ENCODE assay signal across 9 mouse cellular contexts in the genomic region with DNA sequence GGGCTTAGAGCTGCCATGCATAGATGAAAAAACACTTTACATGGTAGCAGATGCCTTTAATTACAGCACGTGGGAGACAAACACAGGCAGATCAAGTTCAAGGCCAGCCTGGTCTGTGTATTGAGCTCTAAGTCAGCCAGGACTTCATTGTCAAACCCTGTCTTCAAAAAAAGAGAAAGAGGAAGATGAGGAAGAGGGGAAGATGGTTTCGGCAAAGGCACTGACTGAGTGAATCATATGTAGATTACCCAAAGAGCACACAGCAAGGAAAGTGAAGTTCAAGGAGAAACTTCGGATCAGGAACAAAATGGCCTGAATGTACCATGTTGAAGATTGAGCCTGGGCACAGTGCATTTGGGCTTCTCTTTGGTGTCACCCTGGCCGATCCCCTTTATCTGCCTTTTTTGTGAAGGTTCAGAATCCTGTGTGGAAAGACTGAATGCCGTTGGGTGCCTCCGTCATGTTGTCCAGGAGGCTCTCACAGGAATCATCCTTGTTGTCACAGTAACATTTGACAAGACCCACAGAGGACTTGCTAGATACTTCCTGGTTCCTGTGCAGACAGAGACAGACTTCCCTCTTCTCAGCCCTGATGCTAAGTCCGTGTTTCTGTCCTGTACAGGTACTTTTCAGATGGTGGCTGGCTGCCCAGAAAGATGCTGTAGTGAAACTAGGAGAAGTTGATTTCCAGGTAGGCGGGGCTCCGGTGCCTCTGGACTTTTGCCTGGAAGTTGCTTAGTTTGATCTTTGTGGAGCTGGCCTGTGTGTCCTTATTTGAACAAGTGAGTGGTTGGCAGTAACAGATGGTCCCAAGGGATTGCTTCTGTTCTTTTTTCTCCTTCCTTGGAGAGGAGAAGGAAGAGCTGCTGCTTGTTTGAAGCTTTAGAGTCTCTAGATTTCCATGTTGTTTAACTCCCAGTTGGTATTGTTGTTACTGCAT.
A peak's percentile ranks its signal among the peaks of the same experiment; 100 is the strongest.
DNase-seq lines count a peak whose midpoint lies in the region; ATAC-seq lines count a peak whose summit lies in the region.
"Had no signal": no experiment of that assay in that cellular context is flagged by ENCODE, and none has a peak within 500 bp of the region (broad histone marks: within the 10 kb centered on the region; RNA-seq: fewer than 3 reads in every experiment).

No protein-coding gene starts in this region.

- no peaks in the 10 kb centered on the region; the same call in 1 of the 2 replicates for H3K4me1 ChIP-seq in heart, embryonic 10.5 days
- H3K4me1 ChIP-seq in forebrain, embryonic 16.5 days (replicated peaks; ENCODE audit: control insufficient read depth, insufficient read depth, low read length) = no peaks in the 10 kb centered on the region

- no peak overlapping the region for H3K9ac ChIP-seq in forebrain, embryonic 16.5 days (replicated peaks; ENCODE audit: low read depth, low read length)
- H3K9ac ChIP-seq: lung, embryonic 15.5 days had no signal

- ATAC-seq in monocyte, adult 5-6 weeks (replicated peaks; ENCODE audit: insufficient number of reproducible peaks, low FRiP score, low TSS enrichment, poor library complexity, severe bottlenecking) = peak; percentile 55
- no peak for ATAC-seq in forebrain, embryonic 16.5 days

- DNase-seq in heart, adult 8-10 months (ENCODE audit: low spot score) = peak; percentile 19
- DNase-seq in heart, embryonic 10.5 days (ENCODE audit: low spot score) = no peak
- DNase-seq in NIH3T3 (ENCODE audit: low read depth) = peak; percentile 58
- peak; percentile 91 to 92 for DNase-seq in kidney, postnatal 25 days
- no peak for DNase-seq in spleen, postnatal 14 days (ENCODE audit: low spot score in 2 of 2)
- no peak for DNase-seq in urinary bladder, postnatal 25 days (ENCODE audit: low spot score)

- no peak overlapping the region for H3K4me3 ChIP-seq in heart, embryonic 10.5 days
- no peak overlapping the region for H3K4me3 ChIP-seq in forebrain, embryonic 16.5 days (replicated peaks; ENCODE audit: low read length)
- H3K4me3 ChIP-seq: lung, embryonic 15.5 days had no signal

- H3K4me2 ChIP-seq in forebrain, embryonic 16.5 days (ENCODE audit: low read length) = no peak overlapping the region
- H3K4me2 ChIP-seq: lung, embryonic 15.5 days had no signal

- no peaks in the 10 kb centered on the region for H3K9me3 ChIP-seq in heart, embryonic 10.5 days
- H3K9me3 ChIP-seq in forebrain, embryonic 16.5 days (ENCODE audit: control insufficient read depth, low read length) = no peaks in the 10 kb centered on the region
- H3K9me3 ChIP-seq: lung, embryonic 15.5 days had no signal

- H3K36me3 ChIP-seq in heart, embryonic 10.5 days = no peaks in the 10 kb centered on the region
- H3K36me3 ChIP-seq in forebrain, embryonic 16.5 days (ENCODE audit: control insufficient read depth, insufficient read depth) = no peaks in the 10 kb centered on the region
- H3K36me3 ChIP-seq: lung, embryonic 15.5 days had no signal

- WGBS in heart, embryonic 10.5 days = 86% methylated on average over 9 of the region's 9 CpGs
- 89% methylated on average over 9 of the region's 9 CpGs for WGBS in forebrain, embryonic 16.5 days

- H3K27me3 ChIP-seq in heart, embryonic 10.5 days (ENCODE audit: insufficient read depth, poor library complexity, severe bottlenecking) = no peaks in the 10 kb centered on the region
- H3K27me3 ChIP-seq in forebrain, embryonic 16.5 days (replicated peaks; ENCODE audit: control insufficient read depth, insufficient read depth, low read length) = no peaks in the 10 kb centered on the region
- H3K27me3 ChIP-seq: lung, embryonic 15.5 days had no signal

- no peak overlapping the region for H3K27ac ChIP-seq in heart, embryonic 10.5 days
- no peak overlapping the region for H3K27ac ChIP-seq in forebrain, embryonic 16.5 days (ENCODE audit: low read length)
- H3K27ac ChIP-seq: lung, embryonic 15.5 days had no signal

Comparison
In these comparisons a context has a peak if more than half of its experiments do, and no peak if none do; other contexts are left out.
1. DNase-seq: peak in heart, adult 8-10 months (single experiment), NIH3T3 (single experiment) and kidney, postnatal 25 days (2 of 2); none in heart, embryonic 10.5 days (single experiment), spleen, postnatal 14 days (0 of 2) and urinary bladder, postnatal 25 days (single experiment).